Mouse (Mus musculus): ENCODE measurements around the gene Sap25.

DNA sequence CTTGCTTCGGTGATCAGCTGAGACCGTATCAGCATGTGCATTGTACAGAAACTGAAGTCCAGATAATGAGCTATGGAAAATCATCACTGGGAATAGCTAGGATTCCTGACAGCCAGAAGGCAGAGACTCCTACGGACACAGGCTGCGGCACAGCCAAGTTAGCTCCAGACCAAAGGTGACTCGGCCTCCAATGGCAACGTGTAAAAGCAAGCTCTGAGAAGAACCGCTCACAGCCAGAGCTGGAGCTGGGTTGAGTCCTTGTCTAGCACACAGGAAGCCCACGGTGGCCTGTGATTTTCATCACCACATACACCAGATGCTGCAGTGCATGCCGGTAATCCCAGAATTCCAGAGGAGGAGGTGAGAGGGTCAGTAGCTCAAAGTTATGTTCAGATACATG, 49.4 kb downstream of the Sap25 start:
- TF ChIP-seq CTCF (IDR thresholded peaks at IDR 0.05; ENCODE audit: borderline replicate concordance, insufficient read depth, low read depth, low read length) (no peak), POLR2A (IDR thresholded peaks at IDR 0.05; ENCODE audit: borderline replicate concordance, insufficient read depth, low read length) (no peak)

Measured in cerebellum, adult 2 months (tissue).